Mouse (Mus musculus) bone marrow, adult 2 months (tissue): ENCODE data around the gene Gfra4. TPM values are rescaled to one million over a fixed set of nuclear protein-coding genes. Genes with fewer than 3 reads are reported as not detected.
"Not testable (repeated sequence)": the region's sequence is repeated elsewhere in the genome, so short reads cannot be mapped to it uniquely, and the experiment has no call there.

Experiments used
- H3K27ac ChIP-seq: fragments of 200-500 bp; 2 replicates; pipeline ENCODE4 v1.5.1; 2012; ENCODE audit warnings: low read depth, mild to moderate bottlenecking, control low read depth, inconsistent platforms, low read length; ENCODE audit not compliant: control insufficient read depth, poor library complexity, insufficient read depth
- H3K4me1 ChIP-seq: fragments of 200-500 bp; 2 replicates; pipeline ENCODE4 v1.6.1; 2011; ENCODE audit warnings: low read length; ENCODE audit not compliant: control insufficient read depth, insufficient read depth
- H3K4me3 ChIP-seq: fragments of 200-500 bp; replicated peaks from 2 replicates; pipeline ENCODE3; 2011; ENCODE audit warnings: mild to moderate bottlenecking, low read depth, low read length, control low read depth; ENCODE audit not compliant: control insufficient read depth
- CTCF ChIP-seq: fragments of 200-500 bp; IDR thresholded peaks from 2 replicates; pipeline ENCODE4 v1.5.1; 2011; ENCODE audit warnings: low read length, control low read depth; ENCODE audit not compliant: control insufficient read depth, insufficient read depth
- POLR2A ChIP-seq: fragments of 200-500 bp; IDR thresholded peaks from 2 replicates; pipeline ENCODE4 v1.6.1; 2011; ENCODE audit warnings: low read depth, mild to moderate bottlenecking, control low read depth, low read length, borderline replicate concordance; ENCODE audit not compliant: control insufficient read depth
- WGBS: fragments of 180-500 bp; shearing (Covaris S2); methylation state at CpG from one replicate; pipeline ENCODE4 v1.1.7; 2018; 5-methylcytosine and 5-hydroxymethylcytosine counted together
- polyA plus RNA-seq: library from polyadenylated mRNA; stranded (reverse); fragments of >200 nt; gene quantifications from 2 replicates; pipeline ENCODE4 v1.2.4, GENCODE M21; 2011; ENCODE audit warnings: low replicate concordance; ENCODE audit not compliant: missing spikeins, insufficient read depth, insufficient read length

Gene Gfra4
- polyA plus RNA-seq, 1 experiment: 2.7 TPM

GRCm38 (mm10) chr2:131044354-131044852 lies 1.5 kb upstream of the Gfra4 start:
- TF ChIP-seq POLR2A (no peak), CTCF (no peak)
- Histone ChIP-seq H3K4me1 (peaks cover 2% of the 10 kb centered on the region; the same call in 1 of the 2 replicates), H3K27ac (no peak overlapping the region), H3K4me3 (no peak overlapping the region)
- WGBS: 28% methylated on average over 7 of the region's 7 CpGs

- Histone ChIP-seq H3K27ac (0 out of 2 replicates have a peak overlapping the region, but pooled peaks have one; percentile 6), H3K4me1 (peaks cover 6% of the 10 kb centered on the region; the same call in 1 of the 2 replicates), H3K4me3 (no peak overlapping the region)
- 5% methylated on average over 115 of the region's 115 CpGs for WGBS
- no peak; the same call in 1 of the 2 replicates for TF ChIP-seq POLR2A
- no peak for TF ChIP-seq CTCF
Measured at GRCm38 (mm10) chr2:131040854-131041825, 1.7 kb downstream of the Gfra4 start.

GRCm38 (mm10) chr2:131038675-131039074 lies 4.2 kb downstream of the Gfra4 start:
- WGBS: 73% methylated on average over 5 of the region's 5 CpGs
- H3K4me1 ChIP-seq: peaks cover 4% of the 10 kb centered on the region; the same call in 1 of the 2 replicates
- TF ChIP-seq POLR2A: no peak
- H3K27ac ChIP-seq: no peak overlapping the region
- no peak overlapping the region for H3K4me3 ChIP-seq

- TF ChIP-seq CTCF (no peak), POLR2A (no peak)
- 87% methylated on average over 6 of the region's 6 CpGs for WGBS
- no peak overlapping the region for H3K4me3 ChIP-seq
- H3K27ac ChIP-seq: no peak overlapping the region
- H3K4me1 ChIP-seq: peaks cover 4% of the 10 kb centered on the region; the same call in 1 of the 2 replicates
Measured at GRCm38 (mm10) chr2:131038197-131038596, 4.7 kb downstream of the Gfra4 start.

GRCm38 (mm10) chr2:131037226-131037990 lies 5.5 kb downstream of the Gfra4 start:
- TF ChIP-seq POLR2A (no peak), CTCF (no peak)
- Histone ChIP-seq H3K4me3 (no peak overlapping the region), H3K4me1 (peaks cover 4% of the 10 kb centered on the region; the same call in 1 of the 2 replicates), H3K27ac (no peak overlapping the region)
- 11% methylated on average over 17 of the region's 17 CpGs for WGBS

GRCm38 (mm10) chr2:131036757-131037156 lies 6.1 kb downstream of the Gfra4 start:
- Histone ChIP-seq H3K27ac (no peak overlapping the region), H3K4me1 (peaks cover 4% of the 10 kb centered on the region; the same call in 1 of the 2 replicates), H3K4me3 (no peak overlapping the region)
- TF ChIP-seq CTCF: no peak
- no peak for TF ChIP-seq POLR2A

GRCm38 (mm10) chr2:131036343-131036742 lies 6.5 kb downstream of the Gfra4 start:
- Histone ChIP-seq H3K4me1 (peaks cover 4% of the 10 kb centered on the region; the same call in 1 of the 2 replicates), H3K27ac (no peak overlapping the region), H3K4me3 (no peak overlapping the region)
- no peak for TF ChIP-seq CTCF
- WGBS: 84% methylated on average over 2 of the region's 2 CpGs

- not testable (repeated sequence) for H3K27ac ChIP-seq, H3K4me1 ChIP-seq, H3K4me3 ChIP-seq
- 28% methylated on average over 1 of the region's 1 CpGs for WGBS
Measured at GRCm38 (mm10) chr2:131031406-131031805, 11.5 kb downstream of the Gfra4 start.
